Comparison of ENCODE assay signal across 8 mouse cellular contexts in genomic region chr5:123930508-123930989, GRCm38 (mm10). TPM values are rescaled to one million over a fixed set of nuclear protein-coding genes. Genes with fewer than 3 reads are reported as not detected.
DNase-seq lines count a peak whose midpoint lies in the region; ATAC-seq and TF ChIP-seq lines count a peak whose summit lies in the region.

Ccdc62 (plus strand) TSS chr5:123930679.

- peak within 1 kb of the TSS; percentile 65 for H3K4me3 ChIP-seq in cortical plate, adult 2 months (ENCODE audit: insufficient read depth, low read length)

- TF ChIP-seq POLR2A in cortical plate, adult 2 months (IDR thresholded peaks at IDR 0.05; ENCODE audit: extremely low read depth, insufficient read depth, low read length): peak; percentile 95

- ATAC-seq in activated CD4-positive, CD25-positive, alpha-beta regulatory T cell, adult 4 months: peak; percentile 94
- ATAC-seq in megakaryocyte progenitor cell, adult 5-6 weeks (replicated peaks; ENCODE audit: poor library complexity): peak; percentile 95

- H3K27ac ChIP-seq in cortical plate, adult 2 months (ENCODE audit: insufficient read depth, low read length): peak within 1 kb of the TSS; percentile 95

- DNase-seq in gastrocnemius, postnatal 10 days: peak; percentile 95
- DNase-seq in induced T-regulatory cell, adult 2 months (ENCODE audit: low read depth): peak; percentile 97
- peak; percentile 68 to 91 for DNase-seq in left cerebral cortex, adult 9 months (ENCODE audit: low spot score in 2 of 2)
- peak; percentile 95 for DNase-seq in right cerebral cortex, postnatal 14 days
- DNase-seq in urinary bladder, postnatal 36 days (ENCODE audit: low spot score in 2 of 2): peak; percentile 84 to 93

- 0 out of 2 replicates have a peak, but pooled peaks cover 2% of the 10 kb centered on the region for H3K4me1 ChIP-seq in cortical plate, adult 2 months (ENCODE audit: control insufficient read depth, insufficient read depth, low read length)

- TF ChIP-seq CTCF in cortical plate, adult 2 months (IDR thresholded peaks at IDR 0.05; ENCODE audit: extremely low read depth, insufficient read depth, low read length): no peak

RNA-seq across cellular contexts. Expression of gene Ccdc62, which starts in this region (rescaled TPM):
- 1 to 10 TPM; 6.1 to 6.9 TPM for polyA plus RNA-seq in activated CD4-positive, CD25-positive, alpha-beta regulatory T cell, adult 4 months (2017; shearing (Covaris generic))
- 5.4 and 6.5 TPM in 2 replicates for polyA plus RNA-seq in cortical plate, adult 2 months (2012; rRNA removed)
- 1 to 10 TPM; 2.3 to 3.6 TPM for total RNA-seq in gastrocnemius, postnatal 10 days (2021)
- total RNA-seq in megakaryocyte progenitor cell, adult 5-6 weeks (2015): 0.32 and 1.1 TPM in 2 replicates
- total RNA-seq in megakaryocyte progenitor cell, adult 5-6 weeks (2017): 0.14 and 1.8 TPM in 2 replicates

Comparison
In these comparisons a context has a peak if more than half of its experiments do, and no peak if none do; other contexts are left out.
1. Peak in every context shown above with its lines: DNase-seq, ATAC-seq, H3K4me3 ChIP-seq and H3K27ac ChIP-seq.